In the genomic region with DNA sequence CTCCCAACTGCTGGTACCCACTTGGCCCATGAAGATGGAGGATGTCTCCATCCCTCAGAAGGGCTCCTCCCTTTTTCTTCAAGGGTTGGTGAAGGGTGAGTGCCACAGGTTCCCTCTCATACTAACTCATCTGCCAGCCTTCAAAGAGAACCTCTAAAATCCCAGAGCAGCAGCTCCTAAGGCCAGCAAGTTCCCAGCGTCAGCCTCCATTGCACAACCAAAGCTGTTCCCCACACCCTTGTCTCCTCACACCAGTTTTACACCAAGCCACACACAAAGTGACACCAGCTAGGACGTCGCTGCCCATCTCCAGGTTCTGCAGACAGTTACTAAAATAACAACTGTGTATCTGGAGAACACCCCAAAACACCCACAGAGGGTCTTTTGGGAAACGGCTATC, we compare ENCODE assay signal across 19 mouse cellular contexts.
DNase-seq lines count a peak whose midpoint lies in the region; ATAC-seq and TF ChIP-seq lines count a peak whose summit lies in the region.
"Had no signal": no experiment of that assay in that cellular context is flagged by ENCODE, and none has a peak within 500 bp of the region (broad histone marks: within the 10 kb centered on the region; RNA-seq: fewer than 3 reads in every experiment).

No protein-coding gene starts in this region.

- 88% methylated on average over 4 of the region's 4 CpGs for WGBS in intestine, embryonic 16.5 days
- 94% methylated on average over 4 of the region's 4 CpGs for WGBS in intestine, embryonic 15.5 days
- 86% methylated on average over 4 of the region's 4 CpGs for WGBS in neural tube, embryonic 11.5 days
- WGBS in limb, embryonic 10.5 days = 86% methylated on average over 4 of the region's 4 CpGs
- 98% methylated on average over 4 of the region's 4 CpGs for WGBS in cerebellum, adult 2 months

- no peaks in the 10 kb centered on the region for H3K27me3 ChIP-seq in intestine, embryonic 16.5 days (replicated peaks; ENCODE audit: control insufficient read depth, insufficient read depth, low read length)
- no peaks in the 10 kb centered on the region for H3K27me3 ChIP-seq in intestine, embryonic 15.5 days (replicated peaks)
- H3K27me3 ChIP-seq in neural tube, embryonic 11.5 days (ENCODE audit: control insufficient read depth, insufficient read depth, low read length) = no peaks in the 10 kb centered on the region; the same call in 1 of the 2 replicates
- no peaks in the 10 kb centered on the region for H3K27me3 ChIP-seq in limb, embryonic 10.5 days (ENCODE audit: low read depth, poor library complexity, severe bottlenecking)
- H3K27me3 ChIP-seq in cerebellum, adult 2 months (ENCODE audit: control insufficient read depth, insufficient read depth, low read length) = no peaks in the 10 kb centered on the region
- H3K27me3 ChIP-seq: embryonic facial prominence, embryonic 12.5 days; heart, embryonic 15.5 days had no signal

- H3K4me2 ChIP-seq in intestine, embryonic 16.5 days (ENCODE audit: low read depth, low read length) = no peak overlapping the region
- H3K4me2 ChIP-seq in intestine, embryonic 15.5 days (replicated peaks) = no peak overlapping the region
- H3K4me2 ChIP-seq in neural tube, embryonic 11.5 days (ENCODE audit: low read depth) = no peak overlapping the region
- H3K4me2 ChIP-seq: embryonic facial prominence, embryonic 12.5 days; forebrain, embryonic 12.5 days; heart, embryonic 15.5 days had no signal

- H3K9me3 ChIP-seq in intestine, embryonic 16.5 days (ENCODE audit: control insufficient read depth, low read length) = no peaks in the 10 kb centered on the region
- H3K9me3 ChIP-seq in intestine, embryonic 15.5 days = no peaks in the 10 kb centered on the region
- H3K9me3 ChIP-seq in neural tube, embryonic 11.5 days (ENCODE audit: control insufficient read depth, low read length) = no peaks in the 10 kb centered on the region
- H3K9me3 ChIP-seq in limb, embryonic 10.5 days (replicated peaks) = no peaks in the 10 kb centered on the region
- H3K9me3 ChIP-seq: embryonic facial prominence, embryonic 12.5 days; forebrain, embryonic 12.5 days; heart, embryonic 10.5 days; heart, embryonic 15.5 days had no signal

- DNase-seq in gastrocnemius, adult 2 months = no peak
- no peak for DNase-seq in gastrocnemius, adult 8-10 months (ENCODE audit: low spot score in 2 of 2)
- no peak for DNase-seq in neural tube, embryonic 11.5 days (ENCODE audit: low spot score)
- DNase-seq in neural tube, embryonic 10.5 days (ENCODE audit: extremely low spot score, low spot score) = no peak
- no peak for DNase-seq in limb, embryonic 10.5 days (ENCODE audit: low spot score)
- DNase-seq in cerebellum, adult 2 months = no peak
- DNase-seq: B cell, adult 2 months; cerebellum, adult 8-10 months; cerebellum, postnatal 14 days; embryo, embryonic 11 days had no signal

- no peak overlapping the region for H3K9ac ChIP-seq in intestine, embryonic 16.5 days (ENCODE audit: low read depth, low read length)
- H3K9ac ChIP-seq in intestine, embryonic 15.5 days = no peak overlapping the region
- H3K9ac ChIP-seq in neural tube, embryonic 11.5 days (ENCODE audit: low read length) = no peak overlapping the region
- H3K9ac ChIP-seq: embryonic facial prominence, embryonic 12.5 days; forebrain, embryonic 12.5 days; heart, embryonic 15.5 days had no signal

- H3K4me1 ChIP-seq in intestine, embryonic 16.5 days (ENCODE audit: control insufficient read depth, insufficient read depth, low read length) = peaks cover 26% of the 10 kb centered on the region
- peaks cover 27% of the 10 kb centered on the region for H3K4me1 ChIP-seq in intestine, embryonic 15.5 days (replicated peaks)
- H3K4me1 ChIP-seq in neural tube, embryonic 11.5 days (ENCODE audit: control insufficient read depth, insufficient read depth, low read length) = peaks cover 10% of the 10 kb centered on the region; the same call in 1 of the 2 replicates
- H3K4me1 ChIP-seq in limb, embryonic 10.5 days = peaks cover 52% of the 10 kb centered on the region
- H3K4me1 ChIP-seq in cerebellum, adult 2 months (ENCODE audit: control insufficient read depth, insufficient read depth, low read length) = peaks cover 4% of the 10 kb centered on the region; the same call in 1 of the 2 replicates

- no peak overlapping the region for H3K4me3 ChIP-seq in gastrocnemius, adult 2 months
- H3K4me3 ChIP-seq in intestine, embryonic 16.5 days (ENCODE audit: low read length) = no peak overlapping the region
- H3K4me3 ChIP-seq in intestine, embryonic 15.5 days (replicated peaks) = no peak overlapping the region
- H3K4me3 ChIP-seq in neural tube, embryonic 11.5 days (ENCODE audit: low read depth, low read length) = no peak overlapping the region
- H3K4me3 ChIP-seq in limb, embryonic 10.5 days = no peak overlapping the region
- H3K4me3 ChIP-seq in cerebellum, adult 2 months (replicated peaks; ENCODE audit: insufficient read depth, low read depth, low read length) = no peak overlapping the region
- H3K4me3 ChIP-seq: embryonic facial prominence, embryonic 12.5 days; forebrain, embryonic 12.5 days; heart, embryonic 10.5 days; heart, embryonic 15.5 days had no signal

- H3K36me3 ChIP-seq in intestine, embryonic 16.5 days (ENCODE audit: control insufficient read depth, insufficient read depth, low read length) = no peaks in the 10 kb centered on the region
- H3K36me3 ChIP-seq in intestine, embryonic 15.5 days = no peaks in the 10 kb centered on the region
- no peaks in the 10 kb centered on the region for H3K36me3 ChIP-seq in neural tube, embryonic 11.5 days (ENCODE audit: control insufficient read depth, insufficient read depth, low read length)
- H3K36me3 ChIP-seq in limb, embryonic 10.5 days = no peaks in the 10 kb centered on the region
- H3K36me3 ChIP-seq: embryonic facial prominence, embryonic 12.5 days; forebrain, embryonic 12.5 days; G1E; heart, embryonic 10.5 days; heart, embryonic 15.5 days had no signal

- H3K27ac ChIP-seq in gastrocnemius, adult 2 months = peak overlapping the region; percentile 46; the same call in 1 of the 2 replicates
- 0 out of 2 replicates have a peak overlapping the region, but pooled peaks have one; percentile 41 for H3K27ac ChIP-seq in intestine, embryonic 16.5 days (ENCODE audit: low read length)
- no peak overlapping the region for H3K27ac ChIP-seq in intestine, embryonic 15.5 days
- 0 out of 2 replicates have a peak overlapping the region, but pooled peaks have one; percentile 1 for H3K27ac ChIP-seq in neural tube, embryonic 11.5 days (ENCODE audit: low read depth, low read length)
- peak overlapping the region; percentile 71; the same call in 1 of the 2 replicates for H3K27ac ChIP-seq in limb, embryonic 10.5 days
- no peak overlapping the region for H3K27ac ChIP-seq in cerebellum, adult 2 months (ENCODE audit: insufficient read depth, low read length)
- H3K27ac ChIP-seq: embryonic facial prominence, embryonic 12.5 days; forebrain, embryonic 12.5 days; heart, embryonic 15.5 days; hindbrain, postnatal 0 days had no signal

- intact Hi-C loops in gastrocnemius, adult 2 months (cut with DNase I) = no loop called here

- no peak for TF ChIP-seq CTCF in gastrocnemius, adult 2 months (IDR thresholded peaks at IDR 0.05)
- no peak for TF ChIP-seq CTCF in cerebellum, adult 2 months (IDR thresholded peaks at IDR 0.05; ENCODE audit: borderline replicate concordance, insufficient read depth, low read depth, low read length)

- TF ChIP-seq POLR2A in cerebellum, adult 2 months (IDR thresholded peaks at IDR 0.05; ENCODE audit: borderline replicate concordance, insufficient read depth, low read length) = no peak

- ATAC-seq in intestine, embryonic 16.5 days = no peak
- no peak for ATAC-seq in intestine, embryonic 15.5 days
- no peak for ATAC-seq in neural tube, embryonic 11.5 days (ENCODE audit: insufficient read depth, low FRiP score, low TSS enrichment)
- ATAC-seq: CD4-positive, CD25-positive, alpha-beta regulatory T cell, adult 4 months had no signal

Comparison
In these comparisons a context has a peak if more than half of its experiments do, and no peak if none do; other contexts are left out.
1. H3K27ac ChIP-seq: peak in gastrocnemius, adult 2 months (single experiment), intestine, embryonic 16.5 days (single experiment), neural tube, embryonic 11.5 days (single experiment) and limb, embryonic 10.5 days (single experiment); none in intestine, embryonic 15.5 days (single experiment) and cerebellum, adult 2 months (single experiment).